Mouse (Mus musculus): ENCODE data around the gene Tnpo3. TPM values are rescaled to one million over a fixed set of nuclear protein-coding genes. Genes with fewer than 3 reads are reported as not detected.

Gene Tnpo3
- polyA plus RNA-seq, 1 experiment, result 33.2 TPM

GRCm38 (mm10) chr6:29548086-29548485 lies 61.6 kb downstream of the Tnpo3 start:
- H3K27ac ChIP-seq (replicated peaks; ENCODE audit: low read depth, low read length), result no peak overlapping the region
- H3K4me3 ChIP-seq (ENCODE audit: insufficient read depth, low read depth, low read length), result no peak overlapping the region
- H3K4me1 ChIP-seq (ENCODE audit: control insufficient read depth, insufficient read depth, insufficient read length, low read length), result no peaks in the 10 kb centered on the region

GRCm38 (mm10) chr6:29547582-29547981 lies 62.1 kb downstream of the Tnpo3 start:
- Histone ChIP-seq H3K27ac (replicated peaks; ENCODE audit: low read depth, low read length) (no peak overlapping the region), H3K4me3 (ENCODE audit: insufficient read depth, low read depth, low read length) (no peak overlapping the region), H3K4me1 (ENCODE audit: control insufficient read depth, insufficient read depth, insufficient read length, low read length) (no peaks in the 10 kb centered on the region)

- H3K4me1 ChIP-seq (ENCODE audit: control insufficient read depth, insufficient read depth, insufficient read length, low read length), result no peaks in the 10 kb centered on the region
- H3K4me3 ChIP-seq (ENCODE audit: insufficient read depth, low read depth, low read length), result no peak overlapping the region
- no peak overlapping the region for H3K27ac ChIP-seq (replicated peaks; ENCODE audit: low read depth, low read length)
These were observed 64.1 kb downstream of the Tnpo3 start for GRCm38 (mm10) chr6:29545611-29546010.

- no peak overlapping the region for H3K27ac ChIP-seq (replicated peaks; ENCODE audit: low read depth, low read length)
- H3K4me1 ChIP-seq (ENCODE audit: control insufficient read depth, insufficient read depth, insufficient read length, low read length), result no peaks in the 10 kb centered on the region
- H3K4me3 ChIP-seq (ENCODE audit: insufficient read depth, low read depth, low read length), result no peak overlapping the region
These were observed 68.7 kb downstream of the Tnpo3 start for GRCm38 (mm10) chr6:29540956-29541355.

- H3K4me3 ChIP-seq (ENCODE audit: insufficient read depth, low read depth, low read length), result no peak overlapping the region
- H3K27ac ChIP-seq (replicated peaks; ENCODE audit: low read depth, low read length), result no peak overlapping the region
- H3K4me1 ChIP-seq (ENCODE audit: control insufficient read depth, insufficient read depth, insufficient read length, low read length), result no peaks in the 10 kb centered on the region
These were observed 69.5 kb downstream of the Tnpo3 start for GRCm38 (mm10) chr6:29540223-29540622.

- Histone ChIP-seq H3K4me3 (ENCODE audit: insufficient read depth, low read depth, low read length) (no peak overlapping the region), H3K27ac (replicated peaks; ENCODE audit: low read depth, low read length) (no peak overlapping the region), H3K4me1 (ENCODE audit: control insufficient read depth, insufficient read depth, insufficient read length, low read length) (no peaks in the 10 kb centered on the region)
These were observed 70.2 kb downstream of the Tnpo3 start for GRCm38 (mm10) chr6:29539502-29539901.

- H3K4me1 ChIP-seq (ENCODE audit: control insufficient read depth, insufficient read depth, insufficient read length, low read length), result no peaks in the 10 kb centered on the region
- no peak overlapping the region for H3K27ac ChIP-seq (replicated peaks; ENCODE audit: low read depth, low read length)
- no peak overlapping the region for H3K4me3 ChIP-seq (ENCODE audit: insufficient read depth, low read depth, low read length)
These were observed 72.5 kb downstream of the Tnpo3 start for GRCm38 (mm10) chr6:29537221-29537620.

- Histone ChIP-seq H3K4me1 (ENCODE audit: control insufficient read depth, insufficient read depth, insufficient read length, low read length) (no peaks in the 10 kb centered on the region), H3K4me3 (ENCODE audit: insufficient read depth, low read depth, low read length) (no peak overlapping the region), H3K27ac (replicated peaks; ENCODE audit: low read depth, low read length) (no peak overlapping the region)
These were observed 73.0 kb downstream of the Tnpo3 start for GRCm38 (mm10) chr6:29536651-29537193.

GRCm38 (mm10) chr6:29535316-29535715 lies 74.4 kb downstream of the Tnpo3 start:
- H3K27ac ChIP-seq (replicated peaks; ENCODE audit: low read depth, low read length), result no peak overlapping the region
- H3K4me3 ChIP-seq (ENCODE audit: insufficient read depth, low read depth, low read length), result no peak overlapping the region

GRCm38 (mm10) chr6:29530050-29530449 lies 79.6 kb downstream of the Tnpo3 start:
- H3K27ac ChIP-seq (replicated peaks; ENCODE audit: low read depth, low read length), result no peak overlapping the region

More at GRCm38 (mm10) chr6:29535316-29535715, 74.4 kb downstream of the Tnpo3 start:
- no peaks in the 10 kb centered on the region for H3K4me1 ChIP-seq (ENCODE audit: control insufficient read depth, insufficient read depth, insufficient read length, low read length)

GRCm38 (mm10) chr6:29529444-29529820 lies 80.3 kb downstream of the Tnpo3 start:
- Histone ChIP-seq H3K4me3 (ENCODE audit: insufficient read depth, low read depth, low read length) (peak overlapping the region; percentile 34), H3K4me1 (ENCODE audit: control insufficient read depth, insufficient read depth, insufficient read length, low read length) (peaks cover 5% of the 10 kb centered on the region; the same call in 1 of the 2 replicates), H3K27ac (replicated peaks; ENCODE audit: low read depth, low read length) (peak overlapping the region; percentile 41)

More at GRCm38 (mm10) chr6:29530050-29530449, 79.6 kb downstream of the Tnpo3 start:
- peaks cover 5% of the 10 kb centered on the region; the same call in 1 of the 2 replicates for H3K4me1 ChIP-seq (ENCODE audit: control insufficient read depth, insufficient read depth, insufficient read length, low read length)
- peak overlapping the region; percentile 25; the same call in 1 of the 2 replicates for H3K4me3 ChIP-seq (ENCODE audit: insufficient read depth, low read depth, low read length)

- peak overlapping the region; percentile 59 for H3K4me3 ChIP-seq (ENCODE audit: insufficient read depth, low read depth, low read length)
- peak overlapping the region; percentile 41 for H3K27ac ChIP-seq (replicated peaks; ENCODE audit: low read depth, low read length)
- H3K4me1 ChIP-seq (ENCODE audit: control insufficient read depth, insufficient read depth, insufficient read length, low read length), result peaks cover 5% of the 10 kb centered on the region; the same call in 1 of the 2 replicates
These were observed 80.9 kb downstream of the Tnpo3 start for GRCm38 (mm10) chr6:29528561-29529443.

- peak overlapping the region; percentile 59 for H3K4me3 ChIP-seq (ENCODE audit: insufficient read depth, low read depth, low read length)
- H3K27ac ChIP-seq (replicated peaks; ENCODE audit: low read depth, low read length), result peak overlapping the region; percentile 6
- H3K4me1 ChIP-seq (ENCODE audit: control insufficient read depth, insufficient read depth, insufficient read length, low read length), result peaks cover 5% of the 10 kb centered on the region; the same call in 1 of the 2 replicates
These were observed 81.6 kb downstream of the Tnpo3 start for GRCm38 (mm10) chr6:29528165-29528505.

GRCm38 (mm10) chr6:29527361-29528164 lies 82.1 kb downstream of the Tnpo3 start:
- Histone ChIP-seq H3K4me1 (ENCODE audit: control insufficient read depth, insufficient read depth, insufficient read length, low read length) (peaks cover 5% of the 10 kb centered on the region; the same call in 1 of the 2 replicates), H3K4me3 (ENCODE audit: insufficient read depth, low read depth, low read length) (peak overlapping the region; percentile 59), H3K27ac (replicated peaks; ENCODE audit: low read depth, low read length) (peak overlapping the region; percentile 70)

All from brown adipose tissue, adult 24 weeks (tissue).